Mouse (Mus musculus) brain, adult 2 months (tissue): ENCODE measurements at regions not wholly inside any gene's neighbourhood (a gene's known extent, or its start where the extent isn't known, plus 50 kb on each side); places are given as distances from the start of the nearest gene placed in this dataset.

ENCODE experiments used
- DNase-seq: peaks from one replicate; pipeline ENCODE4 v3.0.0; 2011; ENCODE audit warnings: low read depth, low spot score

DNA sequence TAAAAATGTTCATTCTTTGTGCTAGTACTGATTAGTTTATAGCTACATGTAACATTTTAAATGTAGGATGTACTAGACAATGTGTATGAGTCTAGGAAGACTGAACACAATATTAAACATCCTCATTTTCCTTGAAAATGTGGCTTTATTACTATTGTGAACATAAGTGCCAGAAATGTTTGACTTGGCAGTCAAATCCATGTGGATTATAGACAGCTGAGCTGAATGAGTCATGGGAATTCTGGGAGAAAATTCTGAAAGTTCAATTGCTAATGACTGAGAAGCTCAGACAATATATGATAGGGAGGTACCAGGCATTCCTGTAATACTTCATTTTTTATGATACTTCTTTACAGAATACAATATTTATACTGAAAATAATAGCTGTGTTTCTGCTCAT is 761.5 kb upstream of the Zeb2 start:
- peak; percentile 4 for DNase-seq

DNA sequence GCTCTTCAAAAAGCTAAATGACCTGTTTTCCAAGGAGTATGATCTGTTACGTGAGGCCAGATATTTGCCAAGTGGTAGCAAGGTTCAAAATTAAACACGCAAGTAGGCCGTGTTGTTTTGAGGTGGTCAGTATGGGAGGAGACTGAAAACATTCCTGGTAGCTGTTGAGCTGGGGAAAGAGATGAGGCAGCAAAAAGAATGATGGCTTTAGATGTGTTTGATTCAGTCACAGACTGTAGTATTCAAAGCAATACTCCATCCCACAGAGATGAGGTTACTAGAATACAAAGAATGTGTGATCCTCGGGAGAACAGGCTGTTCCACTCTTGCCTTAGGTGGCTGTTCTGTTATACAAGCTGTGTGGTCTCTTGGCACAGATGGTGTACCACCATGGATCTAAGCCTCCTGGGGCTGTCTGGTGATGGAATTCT is 742.7 kb upstream of the Zeb2 start:
- peak; percentile 49 for DNase-seq

DNA sequence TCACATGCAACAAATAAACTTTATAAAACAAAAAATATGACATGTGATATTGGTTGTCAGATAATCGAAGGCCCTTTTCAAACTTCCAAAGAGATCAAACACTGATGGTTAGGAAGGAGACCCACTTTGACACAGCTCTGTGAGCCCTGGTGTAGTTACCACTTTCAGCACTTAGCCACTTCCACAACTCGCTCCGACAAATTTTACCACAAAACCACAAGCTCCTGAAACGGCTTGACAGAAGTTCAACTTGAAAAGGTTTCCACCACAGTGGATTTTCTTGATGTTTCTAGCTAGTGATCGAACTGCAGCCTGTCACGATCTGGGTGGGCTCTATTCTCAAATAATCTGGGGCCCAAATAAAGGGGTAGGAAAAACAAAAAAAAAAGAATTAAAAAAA is 742.2 kb upstream of the Zeb2 start:
- no peak for DNase-seq

DNA sequence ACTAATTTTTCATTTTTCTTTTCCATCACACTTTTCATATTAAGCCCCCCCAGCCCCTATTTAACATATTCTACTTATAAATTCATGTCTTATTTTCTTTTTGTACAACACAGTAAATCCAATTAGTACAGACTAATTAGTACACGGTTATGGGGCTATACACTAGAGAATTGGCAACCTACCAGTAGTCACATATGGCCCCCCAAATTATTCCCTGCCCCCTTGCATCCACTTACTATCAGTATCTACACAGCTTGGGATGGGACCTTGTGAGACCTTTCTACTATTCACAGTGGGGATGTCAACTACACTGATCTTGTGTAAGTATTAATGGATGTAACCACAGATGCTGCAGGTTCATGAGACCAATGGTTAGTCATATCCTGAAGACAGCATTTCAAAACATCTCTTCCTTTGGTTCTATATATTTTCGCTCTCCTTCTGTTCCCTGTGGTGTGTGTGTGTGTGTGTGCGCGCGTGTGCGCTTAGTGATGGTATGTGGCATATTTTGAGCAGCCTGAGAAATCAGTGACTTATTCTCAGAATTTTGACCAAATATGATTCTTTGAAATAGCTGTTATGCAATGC is 732.9 kb upstream of the Zeb2 start:
- no peak for DNase-seq

DNA sequence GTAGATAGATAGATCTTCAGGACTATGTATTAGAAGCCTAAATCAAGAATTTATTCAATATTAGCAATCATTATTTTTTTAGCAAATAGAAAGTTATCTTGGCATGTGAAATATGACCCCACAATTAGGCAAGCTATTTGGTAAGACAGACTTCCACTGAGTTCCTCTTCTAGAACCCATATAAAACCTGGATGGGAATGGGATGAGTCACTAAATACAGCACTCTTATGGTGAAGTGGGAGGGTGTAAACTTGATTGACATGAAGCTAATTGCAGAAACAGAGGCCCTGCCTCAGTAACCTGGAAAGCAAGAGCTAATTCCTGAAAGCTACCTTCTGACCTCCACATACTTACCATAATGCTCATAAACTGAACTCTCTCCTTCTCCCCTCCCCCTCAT is 723.2 kb upstream of the Zeb2 start:
- DNase-seq, result no peak

DNA sequence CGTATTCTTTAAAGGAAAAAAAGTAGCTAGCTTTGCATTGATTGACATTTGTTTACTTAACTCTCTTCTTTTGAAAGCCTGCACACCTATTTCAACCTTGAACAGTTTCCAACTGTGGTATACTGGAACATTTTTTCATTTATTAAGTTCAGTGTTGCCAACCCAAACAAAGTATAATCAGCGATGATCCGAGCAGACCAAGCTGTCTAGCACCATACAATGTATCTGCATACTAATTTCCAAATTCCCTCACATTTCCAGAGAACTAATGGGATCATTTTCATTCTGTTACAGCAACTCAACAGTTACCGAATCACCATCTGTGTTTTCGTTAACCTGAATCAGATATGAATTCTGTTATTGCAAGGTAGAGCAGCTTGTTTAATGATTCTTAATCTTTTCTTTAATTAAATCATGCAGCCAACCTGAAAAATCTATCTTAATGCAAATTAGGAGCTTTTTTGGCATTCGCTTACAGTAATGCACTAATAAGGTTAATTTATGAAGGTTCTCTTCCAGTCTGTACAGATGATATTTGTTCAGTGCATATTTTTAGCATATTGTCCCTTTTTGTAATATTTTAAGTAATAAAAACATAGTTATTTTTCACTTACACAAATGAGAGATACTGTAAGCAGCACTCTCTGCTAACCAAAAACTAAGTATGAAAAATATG is 719.5 kb upstream of the Zeb2 start:
- no peak for DNase-seq

DNA sequence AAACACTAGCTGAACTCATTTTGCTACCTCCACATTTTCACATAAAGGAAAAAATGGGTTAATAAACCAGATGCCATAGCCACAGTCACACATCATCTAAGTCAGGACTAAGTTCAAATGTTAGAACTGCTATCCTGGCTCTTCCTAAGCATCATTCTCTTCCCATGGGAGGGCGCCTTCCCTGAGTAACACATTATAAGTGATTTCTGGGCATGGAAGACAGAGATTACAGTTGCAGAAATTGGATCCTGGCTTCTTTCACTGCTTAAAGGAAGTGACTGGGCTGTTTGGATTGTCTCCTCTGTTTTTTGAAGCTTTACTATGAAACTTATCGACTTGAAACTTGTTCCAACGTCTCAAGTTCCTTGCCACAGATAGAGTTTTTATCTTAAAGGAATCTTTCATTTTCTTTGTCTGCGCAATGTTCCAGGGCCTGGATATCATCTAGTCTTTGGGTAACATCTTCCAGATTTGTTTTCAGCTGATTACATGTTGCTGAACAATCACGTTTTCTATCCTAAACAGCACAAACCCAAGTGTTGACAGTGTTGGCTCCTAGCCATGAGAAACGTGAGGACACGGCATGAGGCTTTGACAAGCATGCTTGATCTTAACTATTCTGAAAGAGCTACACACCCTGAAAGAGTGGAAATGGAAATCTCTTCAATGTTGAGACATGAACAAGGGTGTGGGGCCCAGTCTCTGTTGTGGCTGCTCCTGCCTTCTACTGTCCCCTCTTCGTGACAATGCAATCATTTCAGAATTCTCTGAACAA is 700.9 kb upstream of the Zeb2 start:
- DNase-seq, result no peak

DNA sequence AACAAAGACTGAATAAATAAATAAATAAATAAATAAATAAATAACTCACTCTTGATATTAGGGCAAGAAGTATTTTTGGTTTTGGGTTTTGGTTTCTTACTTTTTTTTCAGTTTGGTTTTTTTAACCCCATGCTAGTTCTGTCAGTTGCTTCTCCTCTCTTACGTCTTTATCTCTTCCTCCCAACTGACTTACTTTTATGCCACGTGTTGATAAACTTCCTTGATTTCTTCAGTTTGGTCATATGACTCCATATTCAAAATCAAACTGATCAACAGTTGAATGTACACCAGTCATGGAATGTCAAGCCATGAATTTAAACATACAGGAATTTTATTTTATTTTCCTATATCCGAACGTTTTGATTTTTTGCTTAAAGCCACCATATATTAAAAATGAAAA is 697.5 kb upstream of the Zeb2 start:
- no peak for DNase-seq

DNA sequence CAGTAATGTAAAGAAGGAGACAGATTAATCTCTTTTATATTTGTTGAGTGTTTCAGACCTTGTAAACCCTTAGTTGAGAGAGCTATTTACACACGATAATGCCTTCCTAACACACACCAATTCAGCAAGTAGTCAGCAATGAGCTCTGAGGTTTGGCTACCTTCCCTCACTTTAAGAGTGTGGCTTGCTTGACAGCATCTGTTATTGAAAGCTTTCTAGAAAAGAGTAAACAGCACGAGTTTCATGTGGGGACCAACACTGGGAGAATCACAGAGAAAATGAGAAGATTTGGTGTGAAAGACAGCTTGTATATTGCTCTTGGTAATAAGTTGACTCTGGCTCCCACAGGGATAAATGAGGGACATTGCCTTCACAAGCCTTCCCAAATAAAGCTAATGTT is 688.1 kb upstream of the Zeb2 start:
- no peak for DNase-seq

DNA sequence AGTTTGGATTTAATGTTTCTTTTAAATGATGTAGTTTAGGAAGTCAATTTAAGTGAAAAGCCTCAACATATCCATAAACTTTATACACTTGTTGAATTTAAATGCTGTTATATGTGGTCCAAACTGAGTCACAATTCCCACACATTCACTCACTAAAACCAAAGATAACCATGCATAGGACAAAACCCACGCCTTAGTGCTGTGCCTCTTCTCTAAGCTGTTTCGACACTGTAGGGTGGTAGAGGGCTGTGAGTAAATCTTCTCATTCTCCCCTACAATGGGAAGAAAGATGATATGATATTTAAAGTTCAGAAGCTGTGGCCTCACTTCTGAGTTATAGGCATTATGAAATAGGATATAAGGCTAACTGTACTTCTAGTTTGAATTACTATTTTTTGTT is 682.9 kb upstream of the Zeb2 start:
- DNase-seq, result peak; percentile 51

DNA sequence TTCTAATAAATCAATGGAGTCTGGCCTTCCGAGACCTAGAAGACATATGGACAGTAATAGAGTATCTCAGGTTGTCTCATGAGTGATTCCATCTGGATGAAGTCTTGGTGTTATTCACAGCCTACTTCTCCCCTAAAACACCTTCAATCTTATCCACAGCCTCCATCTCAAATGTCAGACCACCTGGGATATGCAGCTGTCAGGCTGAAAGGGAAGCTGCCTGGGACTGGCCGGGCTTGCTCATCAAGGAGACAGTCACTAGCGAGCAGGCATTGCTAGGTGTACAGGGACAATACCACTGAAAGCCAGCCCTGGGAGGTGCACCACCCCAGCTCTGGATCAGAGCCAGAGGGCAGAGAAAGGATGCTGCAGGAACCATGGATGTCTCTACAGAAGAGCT is 676.4 kb upstream of the Zeb2 start:
- DNase-seq, result peak; percentile 3

DNA sequence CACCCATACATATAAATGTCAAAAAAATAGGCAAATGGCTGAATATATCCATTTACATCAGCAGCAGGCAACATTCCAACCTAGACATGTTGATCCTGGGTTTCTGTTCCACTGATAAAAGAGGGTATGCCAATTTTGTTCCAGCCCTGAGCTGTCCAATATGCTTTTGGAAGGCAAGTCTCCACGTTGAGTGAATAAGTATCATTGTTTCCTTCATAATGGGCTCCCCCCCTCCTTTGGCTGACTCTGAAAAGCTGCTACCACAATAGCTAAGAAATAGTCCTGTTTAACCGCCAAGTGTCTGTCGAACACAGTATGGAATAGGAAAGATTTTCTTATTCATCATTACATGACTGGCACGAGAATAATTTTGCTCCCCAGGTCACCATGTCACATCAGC is 672.5 kb upstream of the Zeb2 start:
- no peak for DNase-seq

DNA sequence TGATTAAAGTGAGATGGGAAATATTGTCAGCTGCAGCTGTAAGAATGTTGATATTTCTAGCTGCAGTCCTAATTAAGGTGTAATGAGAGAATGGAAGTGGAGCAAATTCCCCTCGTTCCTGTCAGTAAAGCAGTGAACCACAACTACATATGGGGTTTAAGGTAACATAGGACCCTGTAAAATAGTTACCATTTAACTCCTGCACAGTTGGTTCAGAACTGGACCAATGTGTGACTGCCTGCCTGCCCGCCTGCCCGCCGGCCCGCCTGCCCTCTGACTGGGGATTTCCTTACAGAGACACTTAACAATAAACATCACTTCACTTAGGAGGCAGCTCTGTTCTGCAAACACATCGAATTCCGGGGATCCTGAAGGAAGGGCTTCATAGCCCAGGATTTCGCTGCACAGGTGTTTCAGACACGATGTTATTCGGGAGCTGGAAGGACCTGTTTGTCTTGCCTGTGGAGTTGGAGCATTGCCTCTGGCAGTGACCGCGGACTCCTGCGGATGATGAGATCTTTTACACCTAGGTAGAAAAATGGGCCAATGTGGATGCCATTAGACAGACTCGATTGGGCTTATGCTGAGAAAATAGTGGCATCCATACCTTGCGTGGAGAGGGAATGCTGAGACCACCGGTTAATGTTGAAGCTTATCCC is 670.7 kb upstream of the Zeb2 start:
- DNase-seq, result peak; percentile 4

DNA sequence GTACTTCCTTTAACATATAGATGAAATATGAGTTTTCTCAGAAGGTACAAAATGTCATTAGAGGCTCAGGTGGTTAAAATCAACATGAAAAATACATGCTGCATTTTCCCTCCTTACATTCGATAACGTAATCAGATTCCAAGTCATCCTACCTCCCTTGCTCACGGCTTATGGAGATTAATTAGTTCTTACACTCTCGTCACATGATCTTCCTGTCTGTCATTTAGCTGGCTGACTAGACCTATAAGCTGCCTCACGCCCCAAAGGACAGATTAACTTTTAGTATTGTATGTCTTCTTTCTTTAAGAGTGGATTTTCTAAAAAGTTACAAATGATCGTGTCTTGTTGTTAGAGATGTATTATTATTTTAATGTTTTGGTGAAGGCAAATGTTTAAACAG is 669.6 kb upstream of the Zeb2 start:
- no peak for DNase-seq

DNA sequence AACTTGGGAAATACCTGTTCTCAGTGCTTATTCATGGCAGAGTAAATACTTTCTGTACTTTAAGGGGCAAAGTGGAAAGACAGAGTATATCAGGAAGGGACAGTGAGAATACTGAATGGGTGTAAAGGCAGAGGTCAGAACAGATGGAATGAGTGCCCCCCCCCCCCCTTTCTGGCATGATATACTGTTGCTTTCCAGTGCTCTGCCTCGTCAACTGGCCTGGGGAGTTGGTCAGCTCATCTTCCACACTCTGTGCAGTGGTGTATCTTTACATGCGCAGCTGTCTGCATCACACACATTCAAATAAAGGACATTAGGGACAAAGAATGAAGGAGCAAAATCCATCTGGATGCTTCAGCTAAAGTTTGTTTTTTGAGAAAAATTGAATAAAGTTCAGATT is 668.5 kb upstream of the Zeb2 start:
- no peak for DNase-seq

DNA sequence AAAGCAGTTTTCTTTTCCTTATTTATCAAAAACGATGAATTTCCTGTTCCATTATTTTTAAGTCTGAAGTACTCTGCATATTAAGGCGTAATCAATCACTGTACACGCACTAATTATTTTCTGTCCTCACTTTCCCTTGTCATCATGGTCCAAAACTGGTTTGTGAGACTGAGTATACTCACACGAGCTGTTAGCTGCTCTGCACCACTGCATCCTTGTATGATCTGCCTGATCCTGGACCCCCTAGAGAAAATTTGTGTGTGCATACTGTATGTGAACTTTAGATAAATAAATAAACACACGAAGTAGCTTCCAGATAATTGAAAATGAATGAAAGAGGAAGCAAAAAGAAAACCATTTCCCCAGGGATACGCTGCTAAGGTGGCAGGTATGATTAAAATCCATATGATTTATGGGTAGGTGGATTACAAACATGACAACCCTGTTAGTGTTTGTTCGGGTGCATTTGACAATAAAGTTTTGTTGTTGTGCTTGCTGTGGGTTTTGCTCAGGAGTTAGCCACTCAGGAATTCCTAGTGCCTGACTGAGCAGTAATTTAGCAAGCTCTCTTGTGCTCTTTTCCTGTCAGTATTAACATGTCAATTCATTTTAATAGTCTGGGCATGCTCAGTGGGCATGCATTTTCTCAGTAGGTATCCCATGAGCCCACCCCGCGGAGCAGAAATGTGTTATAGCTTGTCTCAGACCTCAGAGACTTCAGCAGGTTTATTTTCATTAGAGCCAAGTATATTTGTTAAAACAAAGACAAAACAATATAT is 666.6 kb upstream of the Zeb2 start:
- DNase-seq, result no peak

DNA sequence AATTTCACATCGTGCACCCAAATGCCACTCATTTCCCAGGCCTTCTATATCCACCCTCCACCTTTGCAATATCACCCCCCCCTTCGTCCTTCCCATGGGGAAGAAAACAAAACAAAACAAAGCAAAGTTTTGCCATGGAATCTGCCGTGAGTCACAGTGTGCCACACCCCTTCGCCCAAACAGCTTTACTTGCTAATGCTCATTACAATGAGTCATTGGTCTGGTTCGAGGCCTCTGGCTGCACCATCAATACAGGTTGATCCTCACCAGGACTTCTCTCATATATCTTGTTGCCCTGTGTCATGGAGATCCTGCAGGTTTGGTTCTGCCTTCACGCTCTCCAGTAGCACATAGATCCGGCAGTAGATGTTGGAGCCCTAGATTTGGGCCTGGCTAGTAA is 660.3 kb upstream of the Zeb2 start:
- DNase-seq, result peak; percentile 7

DNA sequence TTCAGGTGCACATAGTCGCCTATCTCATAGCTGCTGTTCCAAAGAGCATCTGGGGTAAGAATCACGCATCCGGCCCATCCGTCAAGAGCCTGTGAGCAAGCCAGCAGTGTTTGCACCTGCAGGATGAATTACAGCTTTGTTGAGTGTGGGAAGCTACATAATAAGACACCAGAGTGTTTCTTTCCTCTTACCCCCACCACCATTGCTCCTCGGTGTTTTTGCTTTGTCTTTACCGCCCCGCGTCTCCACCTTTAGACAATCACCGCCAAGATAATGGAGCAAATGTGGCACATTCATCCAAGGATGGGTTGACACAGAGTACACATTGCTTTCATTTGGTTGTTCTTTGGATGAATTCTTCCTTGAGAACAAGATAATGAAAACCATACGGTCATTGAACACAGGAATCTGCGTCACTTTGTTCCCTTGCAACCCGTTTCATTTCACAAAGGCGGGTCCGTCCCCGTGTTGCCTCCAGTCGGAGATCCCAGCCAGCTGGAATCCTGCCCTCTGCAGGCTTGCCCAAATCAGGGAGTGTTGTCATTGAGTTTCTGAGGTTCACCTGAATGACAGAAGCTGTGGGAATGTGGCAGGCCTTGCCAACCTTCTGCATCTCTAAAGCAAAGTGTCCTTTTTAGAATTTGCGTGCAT is 659.4 kb upstream of the Zeb2 start:
- peak; percentile 37 for DNase-seq

DNA sequence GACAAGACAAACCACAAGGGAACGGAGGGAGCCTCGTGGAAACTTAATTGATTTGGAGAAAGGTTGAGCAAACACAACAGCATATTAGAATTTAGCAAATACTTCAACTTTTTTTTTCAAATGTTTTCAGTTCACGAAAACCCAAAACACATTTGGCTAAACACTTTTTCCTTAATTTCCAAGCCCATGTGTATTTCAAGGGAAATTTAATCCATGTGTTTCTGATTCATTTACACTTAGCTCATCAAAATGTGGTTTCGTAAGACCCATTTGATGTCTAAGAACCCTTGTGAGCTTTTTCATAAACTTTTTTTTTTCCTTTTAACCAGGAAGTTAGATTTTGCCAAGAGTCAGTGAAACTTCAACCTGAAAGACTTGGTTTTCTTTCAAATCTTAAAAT is 658.5 kb upstream of the Zeb2 start:
- DNase-seq, result no peak

DNA sequence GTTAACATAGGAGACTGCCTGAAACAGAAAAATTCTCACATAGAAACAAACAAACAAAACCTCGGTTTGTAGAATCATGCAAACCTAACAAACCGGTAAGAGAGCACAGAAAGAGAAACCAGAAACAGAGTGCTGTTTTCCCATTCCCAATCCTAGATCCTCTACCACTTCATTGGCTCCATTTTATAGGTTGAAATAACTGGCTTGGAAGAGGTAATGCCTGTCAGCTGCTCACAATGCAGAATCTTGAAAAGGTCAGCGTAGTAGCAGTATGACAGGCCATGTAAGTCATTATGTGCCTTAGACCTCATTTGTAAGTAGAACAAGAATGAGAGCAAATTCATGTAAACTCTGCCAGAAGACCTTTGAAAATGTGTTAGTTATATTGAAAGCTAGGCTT is 657.2 kb upstream of the Zeb2 start:
- no peak for DNase-seq

DNA sequence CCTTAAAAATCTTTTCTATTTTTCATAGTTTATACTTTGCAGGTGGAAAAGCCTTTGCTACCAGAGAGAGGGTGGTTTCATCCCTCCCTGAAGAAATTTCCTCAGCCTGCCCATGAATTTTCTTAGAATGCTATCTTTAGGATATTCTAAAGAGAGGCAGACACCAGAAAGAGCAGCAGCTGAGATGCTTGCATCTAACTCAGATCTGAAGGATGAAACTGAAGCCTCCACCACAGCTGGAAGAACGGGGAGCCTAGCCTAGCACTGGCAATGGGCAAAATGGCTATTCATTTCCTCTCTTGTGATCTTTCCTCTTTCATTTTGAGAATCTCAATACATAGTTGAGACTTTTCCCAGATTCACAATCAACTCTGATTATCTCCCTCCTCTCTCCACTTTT is 640.0 kb upstream of the Zeb2 start:
- peak; percentile 75 for DNase-seq
